Mouse (Mus musculus) MEL-GATA-1-ER (cell line): ENCODE results near the gene Astn1.

Source experiments
- DNase-seq: peaks from one replicate; pipeline ENCODE4 v3.0.0-alpha.2; 2012; ENCODE audit warnings: low read depth; ENCODE audit errors: extremely low read depth

Astn1 gene

GRCm38 (mm10) chr1:158414198-158414597, 52.1 kb downstream of the Astn1 start:
- no peak for DNase-seq

DNA sequence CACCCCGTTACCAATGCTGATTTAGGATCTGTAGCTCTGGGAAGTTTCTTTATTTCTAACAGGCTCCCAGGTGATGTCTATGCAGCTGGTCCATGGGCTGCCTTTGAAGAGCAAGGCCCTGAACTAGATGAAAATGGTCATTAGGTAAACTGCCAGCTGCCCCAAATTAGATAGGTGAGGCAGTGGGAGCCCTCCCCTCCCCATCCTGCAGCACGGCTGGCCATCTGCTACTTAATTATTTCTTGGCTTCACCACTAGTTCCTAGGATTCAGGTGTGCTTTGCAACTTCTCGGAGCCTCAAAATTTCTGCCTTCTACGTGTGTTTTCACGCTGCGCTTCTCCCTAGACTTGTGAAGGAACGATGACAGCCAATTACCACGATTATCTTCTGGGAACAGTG, 59.4 kb downstream of the Astn1 start:
- DNase-seq, result no peak

DNA sequence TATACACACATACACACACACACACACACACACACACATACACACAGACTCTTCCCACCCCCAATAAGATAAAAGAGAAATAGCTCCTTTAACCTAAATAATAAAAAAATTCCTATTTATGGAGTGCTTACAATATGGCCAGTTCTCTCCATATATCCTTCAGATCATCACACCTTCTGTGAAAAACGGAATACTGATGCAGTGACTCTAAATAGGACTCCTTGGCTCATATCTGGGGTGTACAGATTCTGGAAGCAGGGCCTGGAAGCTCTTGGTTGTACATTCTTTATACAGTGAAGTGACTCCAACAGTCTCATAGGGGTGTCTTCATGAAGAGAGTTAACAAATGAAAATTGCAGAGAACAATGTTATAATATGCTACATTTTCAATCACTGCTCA, 60.7 kb downstream of the Astn1 start:
- DNase-seq, result no peak

GRCm38 (mm10) chr1:158446071-158446470, 84.0 kb downstream of the Astn1 start:
- DNase-seq, result no peak

- no peak for DNase-seq
These were observed 85.9 kb downstream of the Astn1 start for GRCm38 (mm10) chr1:158447956-158448355.

DNA sequence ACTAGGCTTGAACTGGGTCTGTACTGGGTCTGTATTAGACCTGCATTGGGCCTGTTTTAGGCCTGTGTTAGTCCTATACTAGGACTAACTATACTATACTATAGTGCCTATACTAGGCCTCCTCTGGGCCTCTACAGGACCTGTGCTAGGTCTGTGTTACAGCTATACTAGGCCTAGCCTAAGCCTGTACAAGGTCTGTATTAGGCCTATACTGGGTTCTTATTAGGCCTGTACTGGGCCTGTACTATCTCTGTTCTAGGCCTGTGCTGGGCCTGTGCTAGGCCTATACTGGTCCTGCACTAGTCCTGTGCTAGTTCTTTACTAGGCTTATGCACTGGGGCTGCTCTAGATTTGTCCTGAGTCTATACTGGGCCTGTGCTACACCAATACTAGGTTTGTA, 90.6 kb downstream of the Astn1 start:
- DNase-seq, result no peak

- DNase-seq, result no peak
These were observed 91.5 kb downstream of the Astn1 start for GRCm38 (mm10) chr1:158453587-158453986.

GRCm38 (mm10) chr1:158463975-158464374, 101.9 kb downstream of the Astn1 start:
- no peak for DNase-seq

GRCm38 (mm10) chr1:158465286-158465685, 103.2 kb downstream of the Astn1 start:
- DNase-seq, result no peak

DNA sequence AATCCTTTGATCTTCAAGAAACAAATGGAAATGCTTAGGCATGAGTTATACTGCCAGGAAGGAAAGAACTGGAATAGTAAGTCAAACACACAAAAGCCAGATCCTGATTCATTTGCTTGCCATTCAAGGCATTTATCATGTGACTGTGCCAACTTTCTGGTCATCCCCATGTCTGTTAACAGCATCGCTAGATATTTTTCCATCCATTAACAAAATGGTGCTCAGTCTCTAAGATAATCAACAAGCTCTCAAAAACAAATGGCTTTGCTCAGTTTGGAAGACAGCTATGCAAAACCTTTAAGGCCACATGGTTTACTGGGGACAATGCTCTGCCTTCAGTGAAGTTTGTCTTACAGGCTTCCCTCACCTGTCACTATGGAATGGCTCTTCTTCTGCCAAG, 115.8 kb downstream of the Astn1 start:
- no peak for DNase-seq

DNA sequence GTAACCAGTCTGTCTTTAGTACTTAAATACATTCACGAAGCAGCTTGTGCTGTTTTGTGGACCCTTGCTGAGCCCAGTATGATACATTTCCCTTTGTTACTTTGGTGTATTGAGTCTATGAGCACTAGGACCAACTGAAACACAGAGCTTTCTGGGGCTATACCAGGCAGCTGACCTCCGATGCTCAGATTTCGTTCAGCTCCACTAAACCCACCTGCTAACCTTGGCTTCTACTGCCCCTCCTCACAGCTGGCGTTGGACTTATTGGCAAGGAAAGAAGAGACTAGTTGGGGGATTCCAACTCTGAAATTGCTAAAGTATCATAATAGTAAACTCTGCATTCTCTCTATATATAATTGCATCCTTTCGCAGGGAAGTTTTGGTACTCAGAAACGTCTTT, 118.2 kb downstream of the Astn1 start:
- no peak for DNase-seq

GRCm38 (mm10) chr1:158483733-158484132, 121.7 kb downstream of the Astn1 start:
- DNase-seq, result no peak

DNA sequence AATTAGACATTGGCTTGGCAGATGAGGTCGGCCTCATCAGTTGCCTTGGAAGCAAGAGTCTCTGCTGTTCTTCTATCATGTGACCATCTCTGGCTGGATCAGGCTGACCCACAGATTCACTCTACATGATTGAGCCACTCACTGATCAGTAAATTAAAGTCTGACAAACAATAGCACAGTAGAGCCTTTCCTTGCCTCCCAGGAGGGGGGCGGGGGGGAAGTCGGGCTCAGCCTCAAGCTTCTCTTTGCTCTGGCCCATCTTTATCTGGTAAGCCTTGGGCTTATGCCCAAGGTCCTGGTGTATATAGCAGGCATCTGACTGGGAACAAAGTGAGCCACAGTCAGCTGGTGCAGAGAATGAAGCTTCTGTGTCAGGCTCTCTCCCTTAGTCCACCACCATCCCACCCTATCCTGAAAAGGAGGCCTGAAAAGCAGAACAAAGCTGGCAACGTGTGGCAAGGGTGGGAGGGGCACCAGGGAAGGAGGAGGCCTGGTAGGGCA, 127.5 kb downstream of the Astn1 start:
- no peak for DNase-seq

GRCm38 (mm10) chr1:158490175-158490574, 128.1 kb downstream of the Astn1 start:
- DNase-seq, result no peak

GRCm38 (mm10) chr1:158493289-158493688, 131.2 kb downstream of the Astn1 start:
- DNase-seq, result no peak

GRCm38 (mm10) chr1:158500140-158500539, 138.1 kb downstream of the Astn1 start:
- no peak for DNase-seq

DNA sequence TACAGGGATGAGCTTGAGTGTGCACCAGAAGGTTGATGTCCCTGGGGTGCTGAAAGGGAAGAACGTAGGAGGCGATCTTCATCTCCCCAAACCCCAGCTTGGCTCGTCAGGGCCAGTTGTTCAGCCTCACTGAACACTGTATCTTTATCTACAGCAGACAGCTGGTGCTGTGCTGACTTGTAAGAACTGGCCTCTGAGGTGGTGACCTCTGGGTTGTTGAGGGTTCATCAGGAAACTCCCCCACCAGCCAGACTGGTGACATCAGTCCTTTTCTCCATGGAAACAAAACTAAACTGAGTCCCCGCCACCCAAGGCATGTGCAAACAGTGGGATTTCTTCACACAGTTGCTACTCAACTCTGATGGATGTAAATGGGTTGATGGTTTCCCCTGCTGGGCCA, 138.9 kb downstream of the Astn1 start:
- DNase-seq, result no peak

DNA sequence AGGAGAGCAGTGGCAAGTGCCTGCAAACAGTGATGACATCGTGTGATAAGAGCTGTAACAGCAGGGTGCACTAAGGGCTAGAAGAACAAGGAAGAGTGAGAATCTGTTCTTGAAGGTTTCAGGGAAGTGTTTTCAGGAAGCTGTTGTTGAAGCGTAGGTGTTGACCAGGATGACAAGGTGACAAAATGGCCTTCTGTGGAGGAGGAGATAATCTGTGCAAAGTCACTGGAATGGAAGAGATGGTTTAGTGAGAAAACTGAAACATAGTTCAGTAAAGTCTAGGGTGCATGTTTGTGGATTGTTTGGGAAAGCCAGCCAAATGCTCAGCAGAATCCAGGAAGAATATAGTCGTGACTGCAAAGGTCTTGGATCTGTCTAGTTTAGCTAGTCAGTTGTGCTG, 145.5 kb downstream of the Astn1 start:
- DNase-seq, result no peak

- no peak for DNase-seq
These were observed 147.2 kb downstream of the Astn1 start for GRCm38 (mm10) chr1:158509112-158509855.

DNA sequence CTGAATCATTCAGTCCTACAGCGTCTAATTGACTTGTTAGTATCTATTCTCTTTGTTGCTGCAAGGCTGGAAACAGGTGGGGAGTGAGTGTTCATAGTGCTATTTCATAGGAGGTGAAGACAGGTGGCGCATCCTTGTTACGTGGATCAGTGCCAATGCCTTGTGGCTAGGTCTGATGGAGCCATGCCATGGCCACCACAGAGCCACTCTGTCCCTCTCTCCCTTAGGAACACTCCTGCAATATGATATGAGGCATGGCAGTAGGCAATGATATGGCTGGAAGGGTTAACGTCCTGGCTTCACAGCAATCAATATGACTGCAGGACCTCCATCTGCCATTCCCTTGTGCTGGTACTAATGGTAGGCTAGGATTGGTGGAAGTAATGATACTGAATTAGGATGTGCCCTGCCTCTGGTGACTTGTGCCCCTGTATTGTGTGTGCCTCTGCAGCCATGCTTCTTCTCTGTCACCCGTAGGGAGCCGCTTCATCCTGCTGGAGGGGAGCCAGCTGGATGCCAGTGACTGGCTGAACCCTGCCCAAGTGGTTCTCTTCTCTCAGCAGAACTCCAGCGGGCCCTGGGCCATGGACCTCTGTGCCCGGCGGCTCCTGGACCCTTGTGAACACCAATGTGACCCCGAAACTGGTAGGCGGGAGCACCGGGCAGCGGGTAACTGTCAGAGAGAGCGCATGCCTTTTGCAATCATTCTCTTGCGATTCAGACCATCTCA, 148.6 kb downstream of the Astn1 start:
- DNase-seq, result no peak

DNA sequence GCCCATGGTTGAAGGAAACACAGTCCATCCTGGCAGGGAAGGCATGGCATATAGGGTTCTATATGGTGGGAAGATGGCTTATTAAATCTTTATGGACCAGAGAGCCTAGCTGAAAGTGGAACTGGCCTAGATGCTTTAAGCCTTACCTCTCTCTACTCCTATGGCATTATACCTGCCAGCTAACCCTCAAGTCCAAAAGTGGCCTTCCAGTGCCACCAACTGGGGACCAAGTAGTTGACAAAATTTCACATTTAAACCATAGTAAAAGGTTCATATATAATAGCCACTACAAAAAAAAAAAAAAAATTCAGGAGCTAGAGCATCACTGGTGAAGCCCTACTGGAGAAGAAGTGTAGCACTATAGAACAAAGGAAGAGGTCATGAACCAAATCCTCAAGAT, 150.0 kb downstream of the Astn1 start:
- DNase-seq, result no peak

DNA sequence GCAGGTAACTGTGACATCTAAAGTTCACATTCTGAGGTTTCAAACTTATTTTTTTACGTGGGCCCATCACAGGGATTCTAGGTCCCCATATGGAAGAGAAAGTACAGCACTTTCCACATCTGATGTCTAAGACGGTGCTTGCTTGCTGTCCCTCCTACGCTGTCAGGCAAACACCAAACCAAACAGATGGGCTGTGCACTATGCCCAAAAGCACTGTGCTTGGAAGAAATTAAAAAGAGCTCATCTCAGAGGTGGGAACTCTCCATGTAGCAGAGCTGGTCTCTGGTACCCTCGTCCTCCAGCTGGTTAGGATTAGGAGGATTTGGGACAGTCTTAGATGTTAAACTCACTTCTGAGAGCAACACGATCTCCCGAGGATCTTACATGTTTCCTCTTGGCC, 150.6 kb downstream of the Astn1 start:
- no peak for DNase-seq

DNA sequence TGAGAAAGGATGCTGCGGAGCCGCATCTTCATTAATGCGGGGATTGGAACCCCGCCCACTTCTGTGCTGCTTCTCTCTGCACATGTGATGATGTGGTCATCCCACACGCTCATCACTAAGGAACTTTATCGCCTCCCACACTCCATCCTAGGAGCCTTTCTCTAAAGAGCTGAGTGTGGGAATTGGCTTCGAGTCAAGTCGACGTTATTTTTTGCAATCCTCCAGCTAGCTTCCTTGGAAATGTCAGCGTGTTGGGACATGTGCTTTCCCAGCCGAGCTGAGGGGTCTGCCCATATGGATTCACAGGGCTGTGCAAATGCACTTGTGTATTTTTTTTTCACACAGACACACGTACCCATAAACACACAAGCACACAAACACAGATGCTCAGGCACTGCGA, 151.5 kb downstream of the Astn1 start:
- DNase-seq, result no peak
